Mouse (Mus musculus): Measurements from ENCODE around the gene Polr1b. TPM values are rescaled to one million over a fixed set of nuclear protein-coding genes. Genes with fewer than 3 reads are reported as not detected.

Polr1b gene
- polyA plus RNA-seq, 1 experiment from 2014 or later = 17.2 TPM

DNA sequence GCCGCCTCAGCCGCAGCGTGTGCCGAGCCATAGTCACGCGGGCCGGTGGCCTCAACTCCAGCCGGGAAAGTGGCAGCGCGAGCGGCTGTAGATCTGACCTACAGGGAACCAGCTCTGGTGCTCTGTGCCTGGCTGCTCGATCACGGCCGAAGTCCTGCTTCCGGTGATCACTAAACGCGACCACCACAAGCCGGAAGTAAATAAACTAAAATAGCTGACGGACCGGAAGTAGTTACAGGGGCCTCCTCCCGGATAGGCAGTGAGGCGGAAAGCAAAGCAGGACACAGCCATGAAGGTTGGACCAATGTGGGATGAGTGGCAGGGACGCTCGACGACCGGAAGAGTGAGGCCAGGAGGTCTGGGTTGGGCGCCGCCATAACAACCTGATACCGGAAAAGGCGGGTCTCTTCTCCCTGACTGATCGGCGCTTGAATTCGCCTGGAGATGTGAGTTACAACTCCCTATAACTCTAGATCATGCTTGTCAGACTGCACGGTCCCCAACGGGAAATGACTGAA, 28.7 kb downstream of the Polr1b start, which contains the start of gene Chchd5:
Chchd5 (plus strand) TSS at position 289 of the 518 bp plus-strand sequence.
- peaks cover 62% of the 10 kb centered on the region for H3K36me3 ChIP-seq
- 0 out of 2 replicates have a peak, but pooled peaks cover 7% of the 10 kb centered on the region for H3K9me3 ChIP-seq
- H3K27ac ChIP-seq (replicated peaks) = peak within 1 kb of the TSS; percentile 89
- under 1% methylated on average over 35 of the region's 35 CpGs for WGBS
- no peaks in the 10 kb centered on the region for H3K27me3 ChIP-seq
- peaks cover 18% of the 10 kb centered on the region for H3K4me1 ChIP-seq (replicated peaks)
- peak within 1 kb of the TSS; percentile 66 for H3K4me3 ChIP-seq
- H3K9ac ChIP-seq = peak within 1 kb of the TSS; percentile 78
- ATAC-seq (ENCODE audit: low read depth) = peak; percentile 100
- H3K4me2 ChIP-seq = peak within 1 kb of the TSS; percentile 62

GRCm38 (mm10) chr2:129129987-129130545, 29.3 kb downstream of the Polr1b start:
- Histone ChIP-seq H3K4me2 (peak overlapping the region; percentile 62), H3K4me3 (peak overlapping the region; percentile 66), H3K27me3 (no peaks in the 10 kb centered on the region), H3K9ac (peak overlapping the region; percentile 74), H3K9me3 (0 out of 2 replicates have a peak, but pooled peaks cover 7% of the 10 kb centered on the region), H3K4me1 (replicated peaks) (peaks cover 18% of the 10 kb centered on the region), H3K27ac (replicated peaks) (peak overlapping the region; percentile 89), H3K36me3 (peaks cover 56% of the 10 kb centered on the region)
- ATAC-seq (ENCODE audit: low read depth) = peak; percentile 62
- WGBS = 35% methylated on average over 18 of the region's 18 CpGs

DNA sequence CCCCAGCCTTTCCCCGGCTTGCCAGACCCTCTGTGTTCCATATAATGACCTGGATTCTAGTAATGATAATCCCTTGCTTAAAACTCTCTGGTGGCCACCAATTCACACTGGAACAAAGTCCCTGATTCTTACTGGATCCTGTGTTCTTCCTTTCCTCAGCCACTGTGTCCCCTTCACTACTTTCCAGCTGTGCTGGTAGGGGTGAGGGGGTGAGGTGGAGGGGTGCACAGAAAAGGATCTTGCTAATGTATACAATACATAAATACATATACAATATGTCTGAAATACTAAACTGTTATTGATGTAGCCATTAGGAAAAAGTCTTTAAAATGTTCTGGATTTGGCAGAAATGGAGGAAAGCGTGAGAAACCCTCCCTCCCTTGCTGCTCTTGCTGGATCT, 30.0 kb downstream of the Polr1b start:
- peaks cover 49% of the 10 kb centered on the region for H3K36me3 ChIP-seq
- H3K4me3 ChIP-seq = peak overlapping the region; percentile 66; the same call in 1 of the 2 replicates
- peak overlapping the region; percentile 62 for H3K4me2 ChIP-seq
- H3K27me3 ChIP-seq = no peaks in the 10 kb centered on the region
- peak overlapping the region; percentile 89 for H3K27ac ChIP-seq (replicated peaks)
- 0 out of 2 replicates have a peak, but pooled peaks cover 7% of the 10 kb centered on the region for H3K9me3 ChIP-seq
- WGBS = 94% methylated on average over 2 of the region's 2 CpGs
- ATAC-seq (ENCODE audit: low read depth) = no peak
- H3K4me1 ChIP-seq (replicated peaks) = peaks cover 18% of the 10 kb centered on the region
- H3K9ac ChIP-seq = peak overlapping the region; percentile 74; the same call in 1 of the 2 replicates

DNA sequence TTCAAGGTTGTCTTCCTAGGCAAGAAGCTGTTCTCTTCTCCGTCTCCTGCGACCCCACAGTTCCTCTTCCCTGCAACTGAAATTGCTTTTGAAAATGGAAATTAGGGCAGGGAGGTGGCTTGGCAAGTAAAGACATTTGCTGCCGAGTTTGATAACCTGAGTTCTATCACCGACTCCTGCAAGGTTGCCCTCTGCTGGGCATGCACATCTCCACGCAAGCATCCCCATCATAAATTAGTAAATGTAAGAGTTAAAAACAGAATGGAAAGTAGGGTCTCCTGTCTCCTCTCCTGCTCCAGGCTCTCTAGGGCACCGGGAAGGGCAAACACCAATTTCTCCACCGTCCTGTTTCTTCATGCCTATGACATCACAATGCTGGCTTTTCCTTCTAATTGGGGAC, 31.4 kb downstream of the Polr1b start:
- H3K9me3 ChIP-seq = 0 out of 2 replicates have a peak, but pooled peaks cover 7% of the 10 kb centered on the region
- peaks cover 18% of the 10 kb centered on the region for H3K4me1 ChIP-seq (replicated peaks)
- peaks cover 34% of the 10 kb centered on the region for H3K36me3 ChIP-seq
- H3K27ac ChIP-seq (replicated peaks) = no peak overlapping the region
- 96% methylated on average over 7 of the region's 7 CpGs for whole genome bisulfite sequencing
- no peak overlapping the region for H3K4me2 ChIP-seq
- no peak overlapping the region for H3K4me3 ChIP-seq
- ATAC-seq (ENCODE audit: low read depth) = no peak
- no peak overlapping the region for H3K9ac ChIP-seq
- H3K27me3 ChIP-seq = no peaks in the 10 kb centered on the region

GRCm38 (mm10) chr2:129133006-129133805, 32.4 kb downstream of the Polr1b start:
- H3K9ac ChIP-seq = no peak overlapping the region
- no peak overlapping the region for H3K4me2 ChIP-seq
- no peak overlapping the region for H3K4me3 ChIP-seq
- H3K9me3 ChIP-seq = 0 out of 2 replicates have a peak, but pooled peaks cover 7% of the 10 kb centered on the region
- H3K27ac ChIP-seq (replicated peaks) = no peak overlapping the region
- H3K36me3 ChIP-seq = peaks cover 25% of the 10 kb centered on the region
- 98% methylated on average over 14 of the region's 14 CpGs for WGBS
- no peak for ATAC-seq (ENCODE audit: low read depth)
- no peaks in the 10 kb centered on the region for H3K27me3 ChIP-seq
- H3K4me1 ChIP-seq (replicated peaks) = peaks cover 18% of the 10 kb centered on the region

DNA sequence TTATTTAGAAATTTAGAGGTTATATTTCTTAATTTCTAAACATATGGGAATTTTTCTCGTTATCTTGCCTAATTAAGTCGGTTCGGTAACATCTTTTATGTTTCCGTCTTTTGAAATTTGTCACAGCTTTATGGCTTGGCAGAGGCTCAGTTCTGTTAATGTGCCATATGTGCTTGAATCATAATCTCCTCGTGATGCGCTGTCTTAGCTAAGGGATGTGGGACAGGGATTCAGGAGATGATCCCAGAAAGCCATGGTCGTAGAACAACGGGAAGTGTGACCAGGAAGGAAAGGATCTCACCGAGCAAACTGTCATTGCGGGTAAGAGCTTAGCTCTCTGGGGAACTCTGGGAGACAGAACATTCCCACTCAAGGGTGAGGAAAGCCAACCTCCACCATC, 39.1 kb downstream of the Polr1b start:
- H3K4me2 ChIP-seq = no peak overlapping the region
- H3K36me3 ChIP-seq = no peaks in the 10 kb centered on the region
- H3K4me1 ChIP-seq (replicated peaks) = no peaks in the 10 kb centered on the region
- no peaks in the 10 kb centered on the region; the same call in 1 of the 2 replicates for H3K27me3 ChIP-seq
- H3K9me3 ChIP-seq = no peaks in the 10 kb centered on the region
- no peak overlapping the region for H3K9ac ChIP-seq
- H3K27ac ChIP-seq (replicated peaks) = peak overlapping the region; percentile 52
- no peak overlapping the region for H3K4me3 ChIP-seq
- no peak for ATAC-seq (ENCODE audit: low read depth)
- 78% methylated on average over 10 of the region's 10 CpGs for WGBS

- no peaks in the 10 kb centered on the region for H3K4me1 ChIP-seq (replicated peaks)
- no peak overlapping the region for H3K27ac ChIP-seq (replicated peaks)
- no peaks in the 10 kb centered on the region for H3K9me3 ChIP-seq
- no peak overlapping the region for H3K4me2 ChIP-seq
- no peak overlapping the region for H3K4me3 ChIP-seq
- no peaks in the 10 kb centered on the region for H3K36me3 ChIP-seq
- no peaks in the 10 kb centered on the region for H3K27me3 ChIP-seq
- 37% methylated on average over 2 of the region's 2 CpGs for WGBS
- no peak for ATAC-seq (ENCODE audit: low read depth)
- H3K9ac ChIP-seq = no peak overlapping the region
Measured at GRCm38 (mm10) chr2:129148836-129149235, 48.0 kb downstream of the Polr1b start.

- Histone ChIP-seq H3K27ac (replicated peaks) (no peak overlapping the region), H3K36me3 (no peaks in the 10 kb centered on the region), H3K4me2 (no peak overlapping the region), H3K4me1 (replicated peaks) (no peaks in the 10 kb centered on the region), H3K4me3 (no peak overlapping the region), H3K9ac (no peak overlapping the region), H3K27me3 (no peaks in the 10 kb centered on the region), H3K9me3 (no peaks in the 10 kb centered on the region)
- WGBS = 87% methylated on average over 5 of the region's 5 CpGs
- no peak for ATAC-seq (ENCODE audit: low read depth)
Measured at GRCm38 (mm10) chr2:129150386-129150785, 49.6 kb downstream of the Polr1b start.

GRCm38 (mm10) chr2:129151111-129151510, 50.3 kb downstream of the Polr1b start:
- Histone ChIP-seq H3K9ac (no peak overlapping the region), H3K27me3 (no peaks in the 10 kb centered on the region), H3K4me3 (no peak overlapping the region), H3K9me3 (no peaks in the 10 kb centered on the region), H3K4me1 (replicated peaks) (no peaks in the 10 kb centered on the region), H3K27ac (replicated peaks) (no peak overlapping the region), H3K4me2 (no peak overlapping the region), H3K36me3 (no peaks in the 10 kb centered on the region)
- no peak for ATAC-seq (ENCODE audit: low read depth)
- 93% methylated on average over 9 of the region's 9 CpGs for WGBS

DNA sequence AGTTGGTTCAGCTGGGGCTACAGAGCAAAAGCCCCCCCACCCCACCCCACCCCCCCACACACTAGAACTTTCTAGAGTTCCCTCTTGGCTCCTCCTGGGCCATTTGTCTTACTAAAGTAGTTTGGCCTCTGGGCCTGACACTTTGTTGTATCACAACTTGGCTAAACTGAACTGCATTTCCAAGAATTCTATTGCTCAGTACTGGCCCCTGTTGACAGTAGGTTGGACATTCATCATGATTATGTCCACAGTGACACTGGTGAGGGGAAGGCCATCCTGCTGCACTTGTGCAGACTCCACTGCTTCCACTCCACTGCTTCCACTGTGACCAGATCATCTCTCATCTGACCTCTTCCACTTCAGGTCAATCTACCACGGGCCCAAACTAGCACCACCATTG, 52.0 kb downstream of the Polr1b start:
- H3K9me3 ChIP-seq = no peaks in the 10 kb centered on the region
- no peak overlapping the region for H3K4me3 ChIP-seq
- H3K36me3 ChIP-seq = no peaks in the 10 kb centered on the region
- no peak for ATAC-seq (ENCODE audit: low read depth)
- H3K4me1 ChIP-seq (replicated peaks) = no peaks in the 10 kb centered on the region
- H3K9ac ChIP-seq = no peak overlapping the region
- WGBS = 72% methylated on average over 1 of the region's 1 CpGs
- no peaks in the 10 kb centered on the region for H3K27me3 ChIP-seq
- H3K27ac ChIP-seq (replicated peaks) = no peak overlapping the region
- H3K4me2 ChIP-seq = no peak overlapping the region

- WGBS = 81% methylated on average over 5 of the region's 5 CpGs
- Histone ChIP-seq H3K27me3 (no peaks in the 10 kb centered on the region), H3K4me2 (no peak overlapping the region)
Measured at GRCm38 (mm10) chr2:129164815-129165214, 64.0 kb downstream of the Polr1b start.

More at GRCm38 (mm10) chr2:129164815-129165214, 64.0 kb downstream of the Polr1b start:
- no peaks in the 10 kb centered on the region for H3K4me1 ChIP-seq (replicated peaks)
- no peaks in the 10 kb centered on the region for H3K36me3 ChIP-seq
- no peak overlapping the region for H3K27ac ChIP-seq (replicated peaks)
- no peak for ATAC-seq (ENCODE audit: low read depth)
- no peak overlapping the region for H3K9ac ChIP-seq
- H3K9me3 ChIP-seq = no peaks in the 10 kb centered on the region; the same call in 1 of the 2 replicates
- H3K4me3 ChIP-seq = no peak overlapping the region

All from neural tube, embryonic 13.5 days (tissue).